Mouse (Mus musculus): ENCODE measurements around the gene Hic1. TPM values are rescaled to one million over a fixed set of nuclear protein-coding genes. Genes with fewer than 3 reads are reported as not detected.

The Hic1 gene
- polyA plus RNA-seq, 1 experiment from 2014 or later, result 0.21 TPM

- H3K27me3 ChIP-seq (ENCODE audit: poor library complexity, severe bottlenecking), result no peaks in the 10 kb centered on the region
- H3K4me3 ChIP-seq, result no peak overlapping the region
- H3K9me3 ChIP-seq, result no peaks in the 10 kb centered on the region
- no peak for DNase-seq (ENCODE audit: extremely low spot score, low spot score)
- 92% methylated on average over 5 of the region's 5 CpGs for WGBS
- H3K36me3 ChIP-seq (replicated peaks), result peaks cover 4% of the 10 kb centered on the region; the same call in 1 of the 2 replicates
- peaks cover 35% of the 10 kb centered on the region for H3K4me1 ChIP-seq
- H3K27ac ChIP-seq, result peak overlapping the region; percentile 31; the same call in 1 of the 2 replicates
Observed at GRCm38 (mm10) chr11:75133391-75133790, 35.9 kb downstream of the Hic1 start.

DNA sequence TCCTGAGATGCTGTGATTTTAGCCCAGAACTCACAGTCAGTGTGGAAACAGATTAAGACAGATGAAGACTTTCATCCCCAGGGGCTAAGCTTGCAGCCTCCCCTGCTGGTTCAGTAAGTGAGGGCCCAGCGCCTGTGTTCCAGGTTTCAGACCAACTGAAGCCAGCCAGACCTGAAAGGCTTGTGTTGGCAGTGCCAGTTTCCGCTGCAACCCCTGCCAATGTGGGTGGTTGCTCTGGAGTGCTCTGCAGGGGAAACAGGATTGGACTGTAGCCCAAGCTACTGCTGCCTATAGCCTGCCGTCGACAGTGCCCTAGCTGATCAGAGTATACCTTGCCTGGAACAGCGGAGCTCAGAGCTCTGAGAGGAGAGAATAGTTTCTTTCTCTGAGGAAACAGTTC lies 37.0 kb downstream of the Hic1 start:
- Histone ChIP-seq H3K4me3 (no peak overlapping the region), H3K4me1 (peaks cover 32% of the 10 kb centered on the region), H3K36me3 (replicated peaks) (no peaks in the 10 kb centered on the region), H3K27ac (no peak overlapping the region), H3K27me3 (ENCODE audit: poor library complexity, severe bottlenecking) (no peaks in the 10 kb centered on the region), H3K9me3 (no peaks in the 10 kb centered on the region)
- no peak for DNase-seq (ENCODE audit: extremely low spot score, low spot score)
- 92% methylated on average over 5 of the region's 5 CpGs for WGBS

DNA sequence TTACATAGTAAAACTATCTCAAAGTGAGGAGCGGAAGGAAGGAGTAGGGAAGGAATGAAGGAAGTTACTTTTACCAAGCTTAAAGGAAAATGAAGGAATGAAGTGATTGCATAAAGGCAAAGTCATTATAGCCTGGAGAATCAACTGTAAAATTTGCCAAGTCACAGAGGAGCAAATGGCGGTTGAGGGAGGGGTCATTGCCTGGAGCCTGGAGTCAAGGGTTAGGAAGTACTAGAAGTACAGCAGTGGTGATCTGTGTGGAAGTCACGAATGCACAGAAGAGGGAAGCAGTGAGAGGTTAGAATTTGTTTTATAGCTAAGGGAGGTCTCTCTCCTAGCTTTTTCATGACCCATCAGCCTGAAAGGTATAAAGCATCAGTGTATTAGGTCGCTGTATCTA lies 38.0 kb downstream of the Hic1 start:
- DNase-seq (ENCODE audit: extremely low spot score, low spot score), result no peak
- Histone ChIP-seq H3K27me3 (ENCODE audit: poor library complexity, severe bottlenecking) (no peaks in the 10 kb centered on the region), H3K4me3 (no peak overlapping the region)

DNA sequence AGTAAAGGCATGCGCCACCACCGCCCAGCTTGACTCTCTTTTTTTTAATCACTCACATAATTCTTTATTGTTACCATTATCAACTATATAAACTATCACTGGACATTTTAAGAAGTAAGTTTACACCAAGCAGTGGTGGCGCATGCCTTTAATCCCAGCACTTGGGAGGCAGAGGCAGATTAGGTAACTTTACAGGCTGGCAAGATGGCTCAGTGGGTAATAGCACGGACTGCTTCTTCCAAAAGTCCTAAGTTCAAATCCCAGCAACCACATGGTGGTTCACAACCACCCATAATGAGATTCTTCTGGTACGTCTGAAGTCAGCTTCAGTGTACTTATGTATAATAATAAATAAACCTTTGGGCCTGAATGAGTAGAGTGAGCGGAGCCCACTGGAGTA lies 39.8 kb downstream of the Hic1 start:
- Histone ChIP-seq H3K4me3 (no peak overlapping the region), H3K27ac (no peak overlapping the region), H3K9me3 (no peaks in the 10 kb centered on the region), H3K4me1 (peaks cover 17% of the 10 kb centered on the region), H3K27me3 (ENCODE audit: poor library complexity, severe bottlenecking) (no peaks in the 10 kb centered on the region), H3K36me3 (replicated peaks) (no peaks in the 10 kb centered on the region)
- DNase-seq (ENCODE audit: extremely low spot score, low spot score), result no peak
- 96% methylated on average over 6 of the region's 6 CpGs for WGBS

More for the DNA sequence above, 38.0 kb downstream of the Hic1 start:
- 81% methylated on average over 4 of the region's 4 CpGs for WGBS
- H3K36me3 ChIP-seq (replicated peaks), result no peaks in the 10 kb centered on the region
- peaks cover 23% of the 10 kb centered on the region for H3K4me1 ChIP-seq
- H3K9me3 ChIP-seq, result no peaks in the 10 kb centered on the region
- H3K27ac ChIP-seq, result no peak overlapping the region

- 94% methylated on average over 3 of the region's 3 CpGs for WGBS
- Histone ChIP-seq H3K36me3 (replicated peaks) (no peaks in the 10 kb centered on the region), H3K27me3 (ENCODE audit: poor library complexity, severe bottlenecking) (no peaks in the 10 kb centered on the region), H3K4me3 (no peak overlapping the region), H3K27ac (no peak overlapping the region), H3K9me3 (no peaks in the 10 kb centered on the region), H3K4me1 (no peaks in the 10 kb centered on the region)
- DNase-seq (ENCODE audit: extremely low spot score, low spot score), result no peak
Observed at GRCm38 (mm10) chr11:75126384-75126783, 42.9 kb downstream of the Hic1 start.

GRCm38 (mm10) chr11:75124406-75124805 lies 44.9 kb downstream of the Hic1 start:
- H3K4me3 ChIP-seq, result no peak overlapping the region
- no peaks in the 10 kb centered on the region for H3K36me3 ChIP-seq (replicated peaks)
- no peak for DNase-seq (ENCODE audit: extremely low spot score, low spot score)
- no peaks in the 10 kb centered on the region for H3K27me3 ChIP-seq (ENCODE audit: poor library complexity, severe bottlenecking)
- no peaks in the 10 kb centered on the region for H3K9me3 ChIP-seq
- no peak overlapping the region for H3K27ac ChIP-seq
- H3K4me1 ChIP-seq, result no peaks in the 10 kb centered on the region
- 95% methylated on average over 2 of the region's 2 CpGs for WGBS

DNA sequence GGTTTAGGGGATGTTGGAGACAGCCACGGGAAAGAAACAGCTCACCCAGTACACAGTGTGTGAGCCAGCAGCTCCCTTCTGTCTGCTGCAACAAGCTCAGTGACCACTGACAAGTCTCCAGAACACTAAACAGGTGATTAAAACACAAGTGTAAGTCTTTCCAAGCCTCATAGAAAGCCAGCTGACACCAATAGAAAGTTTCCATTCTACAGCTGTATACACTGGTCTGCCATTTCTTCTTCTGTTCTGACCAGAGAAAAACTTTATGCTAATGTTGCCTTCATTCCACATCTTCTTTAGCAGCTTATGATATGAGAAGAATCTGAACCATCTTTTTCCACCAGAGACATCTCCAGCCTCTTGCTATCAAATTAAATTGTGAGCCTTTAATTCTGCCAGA lies 48.0 kb downstream of the Hic1 start:
- Histone ChIP-seq H3K27me3 (ENCODE audit: poor library complexity, severe bottlenecking) (no peaks in the 10 kb centered on the region), H3K4me3 (no peak overlapping the region), H3K36me3 (replicated peaks) (no peaks in the 10 kb centered on the region), H3K9me3 (no peaks in the 10 kb centered on the region), H3K27ac (no peak overlapping the region), H3K4me1 (no peaks in the 10 kb centered on the region)
- 90% methylated on average over 1 of the region's 1 CpGs for WGBS
- DNase-seq (ENCODE audit: extremely low spot score, low spot score), result no peak

DNA sequence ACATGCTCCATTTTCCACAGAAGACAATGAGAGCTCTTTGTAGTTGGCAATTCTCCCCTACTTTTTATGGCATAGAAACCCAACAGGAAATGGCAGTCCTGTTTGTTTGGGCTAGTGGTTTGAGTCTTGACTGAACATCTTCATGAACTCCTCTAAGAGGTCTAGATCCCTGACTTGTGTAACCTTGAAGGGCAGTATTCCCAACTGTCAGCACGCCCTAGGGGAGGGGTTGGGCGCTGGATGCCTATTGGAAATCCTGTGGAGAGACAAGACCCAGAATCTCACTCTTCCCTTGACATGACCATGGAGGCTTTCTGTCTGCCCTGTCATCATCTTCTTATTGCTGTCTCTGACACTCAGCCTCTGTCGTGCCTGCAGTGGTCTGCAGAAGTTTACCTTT lies 49.5 kb downstream of the Hic1 start:
- DNase-seq (ENCODE audit: extremely low spot score, low spot score), result no peak
- Histone ChIP-seq H3K27ac (no peak overlapping the region), H3K36me3 (replicated peaks) (no peaks in the 10 kb centered on the region), H3K4me3 (no peak overlapping the region), H3K4me1 (no peaks in the 10 kb centered on the region), H3K27me3 (ENCODE audit: poor library complexity, severe bottlenecking) (no peaks in the 10 kb centered on the region), H3K9me3 (no peaks in the 10 kb centered on the region)
- WGBS, result 88% methylated on average over 3 of the region's 3 CpGs

DNA sequence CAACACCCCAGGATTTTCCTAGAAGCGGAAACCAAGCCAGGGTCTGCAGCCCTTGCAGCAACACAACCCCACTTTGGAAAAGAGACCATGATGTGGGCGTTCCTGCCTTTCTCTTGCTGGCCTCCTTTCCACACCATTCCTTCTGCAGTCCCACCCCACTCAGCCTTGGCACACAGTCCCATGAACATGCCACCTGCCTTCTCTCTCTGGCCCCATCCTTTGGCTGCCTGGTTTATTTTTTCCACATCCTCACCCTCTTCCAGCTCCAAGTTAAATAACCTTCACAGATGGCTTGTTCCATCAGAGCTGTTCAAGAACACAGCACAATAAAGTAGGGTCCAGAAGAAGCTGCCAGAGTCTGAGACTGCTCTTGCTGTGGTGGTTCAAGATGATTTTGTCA lies 50.0 kb downstream of the Hic1 start:
- no peaks in the 10 kb centered on the region for H3K36me3 ChIP-seq (replicated peaks)
- H3K27ac ChIP-seq, result no peak overlapping the region
- no peak for DNase-seq (ENCODE audit: extremely low spot score, low spot score)
- H3K27me3 ChIP-seq (ENCODE audit: poor library complexity, severe bottlenecking), result no peaks in the 10 kb centered on the region
- 94% methylated on average over 2 of the region's 2 CpGs for WGBS
- no peaks in the 10 kb centered on the region for H3K9me3 ChIP-seq
- no peaks in the 10 kb centered on the region for H3K4me1 ChIP-seq
- no peak overlapping the region for H3K4me3 ChIP-seq

DNA sequence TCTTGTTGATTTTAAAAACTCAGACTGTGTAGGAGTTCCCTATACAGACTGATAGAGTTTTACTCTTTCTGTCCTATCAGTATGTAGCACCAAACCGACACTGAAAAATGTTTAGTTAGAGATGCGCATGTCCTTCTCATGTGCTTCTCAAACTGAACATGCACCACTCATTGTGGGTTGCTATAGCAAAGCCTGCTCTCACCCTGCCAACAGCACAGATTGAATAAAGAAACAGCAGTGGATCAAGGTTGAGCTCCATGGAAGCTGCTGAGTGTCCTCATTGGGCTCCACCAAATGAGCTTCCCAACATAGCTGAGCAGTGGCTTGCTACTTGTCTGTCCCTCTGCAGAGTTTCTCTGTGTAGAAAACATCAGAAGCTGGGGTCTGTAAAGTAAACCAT lies 51.2 kb downstream of the Hic1 start:
- WGBS, result 97% methylated on average over 2 of the region's 2 CpGs
- Histone ChIP-seq H3K4me3 (no peak overlapping the region), H3K27ac (no peak overlapping the region), H3K9me3 (no peaks in the 10 kb centered on the region), H3K36me3 (replicated peaks) (no peaks in the 10 kb centered on the region), H3K27me3 (ENCODE audit: poor library complexity, severe bottlenecking) (no peaks in the 10 kb centered on the region), H3K4me1 (no peaks in the 10 kb centered on the region)
- no peak for DNase-seq (ENCODE audit: extremely low spot score, low spot score)

DNA sequence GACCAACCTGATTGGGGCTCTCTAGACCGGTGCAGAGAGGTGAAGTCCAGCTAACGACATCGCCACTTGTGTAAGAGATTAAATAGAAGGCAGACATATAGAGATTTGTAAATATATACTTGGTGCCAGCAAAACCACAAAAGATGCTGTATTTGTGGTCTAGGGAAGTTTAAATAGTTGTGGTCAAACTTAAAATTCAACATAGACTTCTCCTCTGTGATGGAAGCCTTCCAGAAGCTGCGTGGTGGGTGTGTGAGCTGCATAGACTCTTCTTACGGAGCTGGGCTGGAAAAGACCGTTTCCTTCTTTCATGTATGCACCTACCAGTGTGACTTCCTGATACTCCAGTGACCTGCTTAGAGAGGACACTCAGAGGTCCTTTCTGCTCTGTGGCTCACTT lies 52.9 kb downstream of the Hic1 start:
- Histone ChIP-seq H3K27ac (no peak overlapping the region), H3K9me3 (no peaks in the 10 kb centered on the region), H3K27me3 (ENCODE audit: poor library complexity, severe bottlenecking) (no peaks in the 10 kb centered on the region), H3K4me3 (no peak overlapping the region), H3K36me3 (replicated peaks) (no peaks in the 10 kb centered on the region), H3K4me1 (no peaks in the 10 kb centered on the region)
- WGBS, result 88% methylated on average over 6 of the region's 6 CpGs
- DNase-seq (ENCODE audit: extremely low spot score, low spot score), result no peak

MicroRNAs within 50 kb of the gene (microRNA counts, 519-probe panel; counts per million panel counts)
- microRNA mmu-miR-132, result 1,376 counts per million, percentile 66 among the panel's probes with 10 or more counts
- 341 counts per million, percentile 65 among the panel's probes with 10 or more counts for microRNA mmu-miR-212

Small RNAs within 50 kb of the gene (microRNA-seq; reads per million reads assigned to microRNA genes)
- gene Mir132 (95.5 reads per million, percentile 47 among the genes with 10 or more reads in this experiment), gene Mir212 (18.6 reads per million, percentile 30 among the genes with 10 or more reads in this experiment)

Other genes with a start within 250 kb of the Hic1 start
- 18.3 and 18.5 TPM in 2 replicates for gene Smg6, start 243.7 kb downstream of the Hic1 start, polyA plus RNA-seq (2016; fragmentation: Nextera tagmentation; extraction: Ambion mirVana)
- gene Srr, start 243.6 kb downstream of the Hic1 start, polyA plus RNA-seq (2016; fragmentation: Nextera tagmentation; extraction: Ambion mirVana), result 15.6 and 16.7 TPM in 2 replicates
- gene Ovca2, start 9.3 kb upstream of the Hic1 start, polyA plus RNA-seq (2016; fragmentation: Nextera tagmentation; extraction: Ambion mirVana), result 33.6 and 34.0 TPM in 2 replicates
- 29.5 TPM in 2 replicates for gene Dph1, start 21.7 kb upstream of the Hic1 start, polyA plus RNA-seq (2016; fragmentation: Nextera tagmentation; extraction: Ambion mirVana)
- gene Rtn4rl1, start 24.3 kb upstream of the Hic1 start, polyA plus RNA-seq (2016; fragmentation: Nextera tagmentation; extraction: Ambion mirVana), result 1.1 and 1.3 TPM in 2 replicates
- 194 and 213 TPM in 2 replicates for gene Rpa1, start 178.8 kb upstream of the Hic1 start, polyA plus RNA-seq (2016; fragmentation: Nextera tagmentation; extraction: Ambion mirVana)
- 18.5 and 20.4 TPM in 2 replicates for gene Smyd4, start 178.9 kb upstream of the Hic1 start, polyA plus RNA-seq (2016; fragmentation: Nextera tagmentation; extraction: Ambion mirVana)

All from forebrain, embryonic 10.5 days (tissue).